Mouse (Mus musculus) midbrain, embryonic 15.5 days (tissue): ENCODE results near the gene Kbtbd6. TPM values are rescaled to one million over a fixed set of nuclear protein-coding genes. Genes with fewer than 3 reads are reported as not detected.

Experiments
- polyA plus RNA-seq: library from polyadenylated mRNA; unstranded; fragments of >200 nt; fragmentation: Nextera tagmentation; extraction: Ambion mirVana; gene quantifications from 2 replicates; pipeline ENCODE4 v1.2.1, GENCODE M21; 2015

The Kbtbd6 gene
- polyA plus RNA-seq, 1 experiment from 2014 or later: 1.7 TPM

Other genes starting within 250 kb of the Kbtbd6 start
- 0.06 TPM in 1 of 2 replicates, not detected in the other for gene Zfp957, start 204.5 kb upstream of the Kbtbd6 start, polyA plus RNA-seq
- gene Rgcc, start 150.2 kb upstream of the Kbtbd6 start, polyA plus RNA-seq: 21.4 and 33.6 TPM in 2 replicates
- gene Naa16, start 61.1 kb upstream of the Kbtbd6 start, polyA plus RNA-seq: 20.2 and 22.8 TPM in 2 replicates
- gene Mtrf1, start 54.1 kb upstream of the Kbtbd6 start, polyA plus RNA-seq: 10.8 and 11.2 TPM in 2 replicates
- 21.3 and 22.6 TPM in 2 replicates for gene Kbtbd7, start 25.3 kb upstream of the Kbtbd6 start, polyA plus RNA-seq
- gene Elf1, start 29.4 kb downstream of the Kbtbd6 start, polyA plus RNA-seq: 3.0 and 3.6 TPM in 2 replicates
- 42.7 and 43.4 TPM in 2 replicates for gene Wbp4, start 29.7 kb downstream of the Kbtbd6 start, polyA plus RNA-seq
- 100 and 108 TPM in 2 replicates for gene Sugt1, start 135.9 kb downstream of the Kbtbd6 start, polyA plus RNA-seq
- gene Cnmd, start 210.3 kb downstream of the Kbtbd6 start, polyA plus RNA-seq: 1.9 and 2.1 TPM in 2 replicates